Mouse (Mus musculus) cerebellum, postnatal 10 days (tissue): ENCODE data around the gene Mfsd13b.

Source experiments
- DNase-seq, 2 experiments: peaks; one replicate each; pipeline ENCODE4 v3.0.0; 2021; ENCODE audit warnings: mixed read lengths in 2 of 2

Mfsd13b gene

DNA sequence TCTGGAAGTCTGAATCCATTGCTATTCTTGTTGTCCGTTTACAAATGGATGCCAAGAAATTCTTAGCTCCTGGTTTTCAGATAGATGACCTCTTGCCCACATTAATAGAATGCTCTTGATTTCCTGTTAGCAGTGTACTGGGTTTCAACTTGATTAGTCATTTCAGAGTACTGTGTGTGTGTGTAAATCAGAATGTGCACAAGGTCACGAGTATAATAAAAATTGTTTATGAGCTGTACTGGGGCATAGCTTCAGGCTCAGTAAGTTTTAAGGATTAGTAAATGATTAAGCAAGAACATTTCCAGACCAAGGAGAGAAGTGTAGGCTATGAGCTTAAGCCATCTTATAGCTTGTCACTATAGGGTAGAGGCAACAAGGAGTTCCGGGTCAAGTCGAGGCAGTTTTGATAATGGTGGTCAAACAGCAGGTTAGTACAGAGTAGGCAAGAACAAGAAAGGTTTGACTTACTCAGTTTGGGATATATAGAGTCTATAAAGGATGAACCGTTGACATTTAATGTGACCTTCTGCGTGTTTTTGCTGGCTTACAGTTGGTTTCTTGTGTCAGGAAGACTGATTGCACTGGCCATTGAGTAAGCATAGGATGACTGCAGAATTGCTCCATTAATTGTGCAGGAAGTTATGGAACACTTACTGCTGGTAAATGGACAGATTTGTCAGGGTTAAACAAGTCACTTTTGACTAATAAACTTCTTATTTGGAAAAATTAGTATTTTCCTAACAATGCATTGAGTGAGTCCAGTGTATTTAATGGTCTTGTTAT, 63.6 kb downstream of the Mfsd13b start:
- no peak for DNase-seq

DNA sequence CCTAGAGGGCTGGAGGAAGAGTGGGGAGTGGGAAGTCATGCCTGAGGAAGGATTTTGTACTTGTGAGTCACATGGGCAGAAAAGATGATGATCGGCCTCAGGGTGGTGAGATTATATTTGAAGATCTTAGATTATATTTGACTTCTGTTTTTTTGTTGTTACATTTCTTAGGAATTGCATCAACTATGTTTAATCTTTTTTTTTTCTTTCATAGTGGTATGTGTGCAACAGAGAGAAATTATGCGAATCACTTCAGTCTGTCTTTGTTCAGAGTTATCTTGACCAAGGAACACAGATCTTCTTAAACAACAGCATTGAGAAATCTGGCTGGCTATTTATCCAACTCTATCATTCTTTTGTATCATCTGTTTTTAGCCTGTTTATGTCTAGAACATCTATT, 65.3 kb downstream of the Mfsd13b start:
- DNase-seq: no peak

DNA sequence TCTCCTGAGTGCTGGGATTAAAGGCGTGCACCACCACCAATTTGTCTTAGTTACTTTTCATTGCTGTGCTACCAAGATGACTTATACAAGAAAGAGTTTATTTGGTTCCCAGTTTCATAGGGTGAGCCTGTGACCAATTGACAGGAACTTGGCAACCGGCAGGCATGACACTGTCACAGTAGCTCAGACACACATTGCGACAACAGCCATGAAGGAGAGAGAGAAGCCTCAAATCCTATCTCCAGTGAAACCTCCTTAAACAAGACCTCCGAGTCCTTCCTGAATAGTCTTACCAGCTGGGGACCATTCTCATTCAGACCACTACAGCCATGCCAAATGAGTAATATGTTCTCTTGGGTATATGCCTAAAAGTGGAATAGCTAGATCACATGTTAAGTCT, 70.8 kb downstream of the Mfsd13b start:
- DNase-seq: no peak

DNA sequence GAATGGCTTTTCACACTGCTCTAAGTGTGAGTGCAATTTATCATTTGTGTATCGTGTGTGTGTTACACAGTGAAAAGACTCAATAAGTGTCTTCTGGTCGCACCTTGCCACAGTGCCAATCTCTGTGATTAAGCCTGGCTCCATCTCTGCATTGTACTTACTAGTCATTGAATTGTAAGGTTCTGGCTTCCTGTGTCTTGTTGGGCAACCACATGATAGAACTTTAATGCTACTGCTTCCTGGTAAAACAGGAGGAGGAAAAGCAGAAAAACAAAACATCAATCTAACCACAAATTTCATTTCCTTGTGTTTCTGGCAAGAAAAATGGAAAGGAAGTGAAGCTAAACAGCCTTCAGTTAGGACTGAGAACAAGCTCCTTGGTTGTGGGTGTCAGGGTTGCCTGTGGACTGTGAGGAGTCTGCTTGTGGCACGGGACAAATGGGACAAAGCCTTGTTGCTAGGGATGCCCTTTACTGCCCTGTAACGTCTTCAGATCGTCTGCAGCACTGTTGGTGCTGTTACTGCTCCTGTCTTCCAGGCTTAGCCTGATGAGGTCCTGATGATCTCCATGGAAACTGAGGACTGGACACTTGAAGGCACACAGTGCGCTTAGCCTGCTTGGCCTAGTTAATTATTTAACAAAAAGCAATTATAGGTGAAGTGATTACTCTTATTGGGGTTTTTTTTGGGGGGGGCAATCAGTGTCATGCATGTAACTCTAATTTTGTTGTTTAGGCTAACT, 77.3 kb downstream of the Mfsd13b start:
- DNase-seq: no peak

DNA sequence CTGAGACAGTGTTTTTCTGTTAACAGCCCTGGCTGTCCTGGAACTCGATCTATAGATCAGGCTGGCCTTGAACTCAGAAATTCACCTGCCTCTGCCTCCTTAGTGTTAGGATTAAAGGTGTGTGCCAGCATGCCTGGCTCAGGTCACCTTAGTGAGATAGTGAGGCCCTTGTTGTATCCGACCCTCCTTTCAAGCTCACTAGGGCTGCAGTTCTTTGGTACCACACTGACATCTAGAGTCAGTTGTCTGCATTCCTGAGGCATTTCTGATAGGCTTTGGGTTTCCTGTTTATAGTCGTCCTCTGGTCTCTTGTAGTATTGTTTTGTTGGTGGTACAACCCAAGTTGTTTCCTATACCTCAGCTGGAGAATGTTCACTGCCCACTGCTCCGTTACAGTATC, 82.0 kb downstream of the Mfsd13b start:
- DNase-seq: peak; percentile 41 to 50
